Mouse (Mus musculus) midbrain, embryonic 16.5 days (tissue): Measurements from ENCODE around the gene Nxn. TPM values are rescaled to one million over a fixed set of nuclear protein-coding genes. Genes with fewer than 3 reads are reported as not detected.
A peak's percentile ranks its signal among the peaks of the same experiment; 100 is the strongest.

ENCODE experiments used
- ATAC-seq: fragments of 200-750 bp; cut with Nextera tagmentation; 2 replicates; pipeline ENCODE4 v1.8.0; 2017; ENCODE audit warnings: moderate TSS enrichment
- H3K27ac ChIP-seq: fragments of 300-500 bp; sonication (generic); 2 replicates; pipeline ENCODE4 v1.5.1; 2014; ENCODE audit warnings: mild to moderate bottlenecking, low read length, mixed read lengths
- H3K27me3 ChIP-seq: fragments of 300-500 bp; sonication (generic); 2 replicates; pipeline ENCODE4 v1.6.1; 2014; ENCODE audit warnings: low read depth, low read length, mixed read lengths; ENCODE audit not compliant: control insufficient read depth, insufficient read depth
- H3K36me3 ChIP-seq: fragments of 300-500 bp; sonication (generic); 2 replicates; pipeline ENCODE4 v1.6.1; 2014; ENCODE audit warnings: mild to moderate bottlenecking, low read length, moderate library complexity, mixed read lengths; ENCODE audit not compliant: control insufficient read depth, insufficient read depth
- H3K4me1 ChIP-seq: fragments of 300-500 bp; sonication (generic); 2 replicates; pipeline ENCODE4 v1.6.1; 2014; ENCODE audit warnings: mild to moderate bottlenecking, low read length, mixed read lengths; ENCODE audit not compliant: control insufficient read depth, insufficient read depth
- H3K4me2 ChIP-seq: fragments of 300-500 bp; sonication (generic); 2 replicates; pipeline ENCODE4 v1.6.1; 2014; ENCODE audit warnings: mild to moderate bottlenecking, low read length, mixed read lengths
- H3K4me3 ChIP-seq: fragments of 300-500 bp; sonication (generic); 2 replicates; pipeline ENCODE4 v1.5.1; 2014; ENCODE audit warnings: low read depth, mild to moderate bottlenecking, low read length, moderate library complexity, mixed read lengths
- H3K9ac ChIP-seq: fragments of 300-500 bp; sonication (generic); 2 replicates; pipeline ENCODE4 v1.6.1; 2014; ENCODE audit warnings: low read depth, low read length, mixed read lengths
- H3K9me3 ChIP-seq: fragments of 300-500 bp; sonication (generic); replicated peaks from 2 replicates; pipeline ENCODE4 v1.6.1; 2014; ENCODE audit warnings: mild to moderate bottlenecking, low read length, mixed read lengths; ENCODE audit not compliant: control insufficient read depth, poor library complexity, severe bottlenecking
- WGBS: fragments of 180-500 bp; shearing (Covaris S2); extraction: QIAGEN DNeasy Blood & Tissue Kit; methylation state at CpG from one replicate; pipeline ENCODE4 v1.1.7; 2014; 5-methylcytosine and 5-hydroxymethylcytosine counted together
- polyA plus RNA-seq: library from polyadenylated mRNA; unstranded; fragments of >200 nt; fragmentation: Nextera tagmentation; extraction: Ambion mirVana; gene quantifications from 2 replicates; pipeline ENCODE4 v1.2.1, GENCODE M21; 2015

Gene Nxn
- polyA plus RNA-seq, 1 experiment from 2014 or later: 16.3 TPM

GRCm38 (mm10) chr11:76392996-76393395 is 5.9 kb downstream of the Nxn start:
- no peaks in the 10 kb centered on the region for H3K36me3 ChIP-seq
- H3K4me1 ChIP-seq: peaks cover 12% of the 10 kb centered on the region
- ATAC-seq: no peak
- H3K4me2 ChIP-seq: no peak overlapping the region
- no peak overlapping the region for H3K27ac ChIP-seq
- no peaks in the 10 kb centered on the region for H3K9me3 ChIP-seq
- H3K27me3 ChIP-seq: no peaks in the 10 kb centered on the region
- H3K4me3 ChIP-seq: no peak overlapping the region
- WGBS: 95% methylated on average over 11 of the region's 11 CpGs
- no peak overlapping the region for H3K9ac ChIP-seq

- ATAC-seq: no peak
- peaks cover 10% of the 10 kb centered on the region for H3K4me1 ChIP-seq
- 70% methylated on average over 7 of the region's 7 CpGs for WGBS
- H3K27ac ChIP-seq: no peak overlapping the region
- no peaks in the 10 kb centered on the region for H3K36me3 ChIP-seq
- H3K9ac ChIP-seq: no peak overlapping the region
- no peak overlapping the region for H3K4me2 ChIP-seq
- no peaks in the 10 kb centered on the region for H3K9me3 ChIP-seq
- H3K27me3 ChIP-seq: no peaks in the 10 kb centered on the region
- no peak overlapping the region for H3K4me3 ChIP-seq
These were observed 6.4 kb downstream of the Nxn start for GRCm38 (mm10) chr11:76392532-76392931.

- ATAC-seq: no peak
- Histone ChIP-seq H3K27me3 (no peaks in the 10 kb centered on the region), H3K4me3 (no peak overlapping the region), H3K27ac (no peak overlapping the region), H3K36me3 (no peaks in the 10 kb centered on the region), H3K4me1 (peaks cover 12% of the 10 kb centered on the region), H3K9me3 (no peaks in the 10 kb centered on the region), H3K9ac (0 out of 2 replicates have a peak overlapping the region, but pooled peaks have one; percentile 15), H3K4me2 (peak overlapping the region; percentile 30; the same call in 1 of the 2 replicates)
- WGBS: 13% methylated on average over 7 of the region's 7 CpGs
These were observed 10.2 kb downstream of the Nxn start for GRCm38 (mm10) chr11:76388711-76389110.

- Histone ChIP-seq H3K27ac (no peak overlapping the region), H3K9me3 (no peaks in the 10 kb centered on the region), H3K36me3 (no peaks in the 10 kb centered on the region), H3K27me3 (no peaks in the 10 kb centered on the region), H3K4me2 (no peak overlapping the region), H3K4me3 (no peak overlapping the region), H3K9ac (no peak overlapping the region), H3K4me1 (peaks cover 20% of the 10 kb centered on the region)
- 71% methylated on average over 1 of the region's 1 CpGs for WGBS
- ATAC-seq: no peak
These were observed 11.8 kb downstream of the Nxn start for GRCm38 (mm10) chr11:76387097-76387496.

- Histone ChIP-seq H3K9me3 (no peaks in the 10 kb centered on the region), H3K4me1 (peaks cover 20% of the 10 kb centered on the region), H3K27me3 (no peaks in the 10 kb centered on the region), H3K4me2 (no peak overlapping the region), H3K36me3 (no peaks in the 10 kb centered on the region), H3K27ac (no peak overlapping the region), H3K4me3 (no peak overlapping the region), H3K9ac (no peak overlapping the region)
- WGBS: 22% methylated on average over 3 of the region's 3 CpGs
- no peak for ATAC-seq
These were observed 13.2 kb downstream of the Nxn start for GRCm38 (mm10) chr11:76385746-76386145.

- Histone ChIP-seq H3K36me3 (no peaks in the 10 kb centered on the region), H3K9ac (no peak overlapping the region), H3K4me2 (no peak overlapping the region), H3K4me3 (no peak overlapping the region), H3K27ac (no peak overlapping the region), H3K9me3 (no peaks in the 10 kb centered on the region), H3K27me3 (no peaks in the 10 kb centered on the region), H3K4me1 (peaks cover 20% of the 10 kb centered on the region)
- WGBS: 49% methylated on average over 4 of the region's 4 CpGs
- no peak for ATAC-seq
These were observed 13.9 kb downstream of the Nxn start for GRCm38 (mm10) chr11:76385017-76385416.

- Histone ChIP-seq H3K36me3 (no peaks in the 10 kb centered on the region), H3K4me3 (no peak overlapping the region), H3K4me1 (peaks cover 20% of the 10 kb centered on the region), H3K27me3 (no peaks in the 10 kb centered on the region), H3K27ac (no peak overlapping the region), H3K9me3 (no peaks in the 10 kb centered on the region), H3K4me2 (no peak overlapping the region), H3K9ac (no peak overlapping the region)
- no peak for ATAC-seq
- 52% methylated on average over 5 of the region's 5 CpGs for WGBS
These were observed 14.6 kb downstream of the Nxn start for GRCm38 (mm10) chr11:76384307-76384706.

- no peaks in the 10 kb centered on the region for H3K27me3 ChIP-seq
- peaks cover 11% of the 10 kb centered on the region; the same call in 1 of the 2 replicates for H3K4me1 ChIP-seq
- H3K27ac ChIP-seq: peak overlapping the region; percentile 18; the same call in 1 of the 2 replicates
- WGBS: 13% methylated on average over 13 of the region's 13 CpGs
- H3K36me3 ChIP-seq: no peaks in the 10 kb centered on the region
- no peaks in the 10 kb centered on the region for H3K9me3 ChIP-seq
- H3K4me2 ChIP-seq: no peak overlapping the region
- H3K9ac ChIP-seq: no peak overlapping the region
- H3K4me3 ChIP-seq: no peak overlapping the region
- no peak for ATAC-seq
These were observed 16.1 kb downstream of the Nxn start for GRCm38 (mm10) chr11:76382711-76383324.

GRCm38 (mm10) chr11:76381201-76381885 is 17.6 kb downstream of the Nxn start:
- Histone ChIP-seq H3K27me3 (no peaks in the 10 kb centered on the region), H3K4me2 (no peak overlapping the region), H3K27ac (no peak overlapping the region), H3K36me3 (no peaks in the 10 kb centered on the region), H3K4me1 (peaks cover 11% of the 10 kb centered on the region; the same call in 1 of the 2 replicates), H3K4me3 (no peak overlapping the region), H3K9me3 (no peaks in the 10 kb centered on the region), H3K9ac (no peak overlapping the region)
- ATAC-seq: no peak
- 84% methylated on average over 15 of the region's 15 CpGs for WGBS
